Mouse (Mus musculus): ENCODE results near the gene Rufy3. TPM values are rescaled to one million over a fixed set of nuclear protein-coding genes. Genes with fewer than 3 reads are reported as not detected.

Rufy3 gene
- polyA plus RNA-seq, 1 experiment = 0.07 TPM

GRCm38 (mm10) chr5:88693057-88693456 lies 128.2 kb downstream of the Rufy3 start:
- Histone ChIP-seq H3K4me3 (replicated peaks) (no peak overlapping the region), H3K9me3 (ENCODE audit: control insufficient read depth, low read length) (no peaks in the 10 kb centered on the region)
- no peak for TF ChIP-seq GATA1 (IDR thresholded peaks at IDR 0.05; ENCODE audit: low read length)
- TF ChIP-seq TAL1 (IDR thresholded peaks at IDR 0.05; ENCODE audit: low read length) = no peak

GRCm38 (mm10) chr5:88697291-88697690 lies 132.5 kb downstream of the Rufy3 start:
- H3K4me3 ChIP-seq (replicated peaks) = no peak overlapping the region
- H3K4me1 ChIP-seq (ENCODE audit: control insufficient read depth) = no peaks in the 10 kb centered on the region
- H3K9me3 ChIP-seq (ENCODE audit: control insufficient read depth, low read length) = no peaks in the 10 kb centered on the region
- TF ChIP-seq GATA1 (IDR thresholded peaks at IDR 0.05; ENCODE audit: low read length) (no peak), TAL1 (IDR thresholded peaks at IDR 0.05; ENCODE audit: low read length) (no peak)
- H3K36me3 ChIP-seq (ENCODE audit: control insufficient read depth) = no peaks in the 10 kb centered on the region
- H3K27me3 ChIP-seq (ENCODE audit: control insufficient read depth) = no peaks in the 10 kb centered on the region

More at GRCm38 (mm10) chr5:88693057-88693456, 128.2 kb downstream of the Rufy3 start:
- no peaks in the 10 kb centered on the region for H3K36me3 ChIP-seq (ENCODE audit: control insufficient read depth)
- H3K4me1 ChIP-seq (ENCODE audit: control insufficient read depth) = peaks cover 4% of the 10 kb centered on the region
- no peaks in the 10 kb centered on the region for H3K27me3 ChIP-seq (ENCODE audit: control insufficient read depth)

GRCm38 (mm10) chr5:88699251-88699913 lies 134.5 kb downstream of the Rufy3 start:
- no peak overlapping the region for H3K4me3 ChIP-seq (replicated peaks)
- TF ChIP-seq TAL1 (IDR thresholded peaks at IDR 0.05; ENCODE audit: low read length) (no peak), GATA1 (IDR thresholded peaks at IDR 0.05; ENCODE audit: low read length) (no peak)
- no peaks in the 10 kb centered on the region for H3K9me3 ChIP-seq (ENCODE audit: control insufficient read depth, low read length)
- 0 out of 2 replicates have a peak, but pooled peaks cover 2% of the 10 kb centered on the region for H3K4me1 ChIP-seq (ENCODE audit: control insufficient read depth)
- H3K27me3 ChIP-seq (ENCODE audit: control insufficient read depth) = no peaks in the 10 kb centered on the region
- H3K36me3 ChIP-seq (ENCODE audit: control insufficient read depth) = no peaks in the 10 kb centered on the region

Other genes starting within 250 kb of the Rufy3 start
- 0.03 TPM in 1 of 2 replicates, not detected in the other for gene Prol1, start 247.7 kb upstream of the Rufy3 start, polyA plus RNA-seq (2012)
- not detected in 2 replicates for gene Amtn, start 188.9 kb upstream of the Rufy3 start, polyA plus RNA-seq (2012)
- gene Ambn, start 109.0 kb upstream of the Rufy3 start, polyA plus RNA-seq (2012) = not detected in 2 replicates
- gene Enam, start 77.1 kb upstream of the Rufy3 start, polyA plus RNA-seq (2012) = not detected in 2 replicates
- gene Jchain, start 37.1 kb upstream of the Rufy3 start, polyA plus RNA-seq (2012) = not detected in 2 replicates
- 4.7 and 6.2 TPM in 2 replicates for gene Utp3, start 10.6 kb upstream of the Rufy3 start, polyA plus RNA-seq (2012)
- gene Grsf1, start 111.1 kb downstream of the Rufy3 start, polyA plus RNA-seq (2012) = 1.6 and 1.7 TPM in 2 replicates
- 1.3 and 1.6 TPM in 2 replicates for gene Mob1b, start 155.8 kb downstream of the Rufy3 start, polyA plus RNA-seq (2012)
- 2.5 and 2.7 TPM in 2 replicates for gene Dck, start 200.0 kb downstream of the Rufy3 start, polyA plus RNA-seq (2012)

Measured in erythroblast, embryonic 14.5 days (primary cell).